Mouse (Mus musculus): ENCODE results near the gene Dusp7.

DNA sequence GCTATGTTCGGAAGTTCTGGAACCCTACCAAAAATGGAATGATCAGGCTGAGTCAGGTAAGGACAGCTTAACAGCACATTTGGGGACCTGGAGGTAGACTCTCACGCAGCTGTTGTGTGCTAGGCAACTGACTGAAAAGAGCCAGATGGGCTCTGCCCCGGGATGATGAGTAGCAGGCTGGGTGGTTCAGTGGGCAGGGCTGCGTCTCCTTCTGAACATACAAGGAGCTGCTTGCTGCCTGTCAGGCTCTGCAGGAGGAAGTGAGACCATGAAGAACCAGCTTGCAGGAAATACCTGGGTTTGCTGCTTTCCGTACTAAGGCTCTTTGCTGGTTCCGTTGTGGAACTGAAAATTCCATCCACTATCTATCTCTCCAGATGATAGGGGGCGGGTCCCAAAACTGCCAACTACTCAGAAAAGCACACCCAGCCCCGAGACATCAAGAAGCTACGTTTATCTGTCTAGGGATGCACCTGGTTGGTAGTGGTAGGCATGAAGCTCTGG is 42.7 kb downstream of the Dusp7 start:
- TF ChIP-seq CTCF (IDR thresholded peaks at IDR 0.05; ENCODE audit: low read depth, low read length) (no peak), POLR2A (IDR thresholded peaks at IDR 0.05; ENCODE audit: borderline replicate concordance, low read depth, low read length) (no peak)
